Mouse (Mus musculus) layer of hippocampus, adult 18-20 months (tissue): ENCODE data around the gene Zfp318. TPM values are rescaled to one million over a fixed set of nuclear protein-coding genes. Genes with fewer than 3 reads are reported as not detected.

Experiments
- DNase-seq, 2 experiments: peaks; one replicate each; pipeline ENCODE4 v3.0.0; 2022; ENCODE audit warnings: low spot score in 2 of 2
- total RNA-seq, 2 experiments: library from RNA; stranded (reverse); gene quantifications; 2 replicates each; pipeline ENCODE4 v1.2.3; 2021

The Zfp318 gene
- total RNA-seq, 2 experiments from 2014 or later = 46.3 to 53.0 TPM

DNA sequence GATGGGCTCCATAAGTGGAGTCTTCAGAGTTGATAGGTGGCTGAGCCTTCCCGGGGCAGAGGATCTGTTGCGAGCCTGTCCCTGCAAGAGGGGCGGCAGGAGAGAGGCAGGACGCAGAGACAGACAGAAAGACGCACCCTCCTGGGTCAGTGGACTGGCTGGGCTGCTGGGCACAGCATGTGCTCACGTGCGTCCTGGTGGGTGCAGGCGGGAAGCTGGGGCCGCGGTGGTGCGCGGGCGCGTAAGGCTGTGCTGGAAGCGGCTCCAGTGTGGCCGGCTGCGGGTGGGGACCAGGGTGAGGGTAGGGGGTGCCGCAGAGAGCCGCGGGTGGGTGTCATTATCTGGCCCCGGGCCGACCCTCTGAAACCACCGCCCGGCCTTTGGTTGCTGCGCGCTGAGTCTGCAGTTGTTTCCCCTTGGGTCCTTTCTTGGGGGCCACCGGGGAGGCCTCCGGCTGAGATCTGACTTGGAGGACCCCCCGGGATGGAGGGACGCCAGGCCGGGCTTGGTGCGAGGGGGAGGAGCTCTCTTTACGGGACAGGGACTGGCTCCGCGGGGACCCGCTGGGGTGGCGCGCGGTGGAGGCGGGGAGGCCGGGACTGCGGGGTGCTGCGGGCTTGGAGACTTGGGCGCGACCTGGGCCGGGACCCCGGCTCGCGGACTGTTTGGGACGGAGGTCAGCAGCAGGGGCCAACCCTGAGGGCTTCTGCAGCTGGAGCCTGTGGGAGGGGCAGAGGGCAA lies 61.5 kb downstream of the Zfp318 start:
- no peak for DNase-seq

DNA sequence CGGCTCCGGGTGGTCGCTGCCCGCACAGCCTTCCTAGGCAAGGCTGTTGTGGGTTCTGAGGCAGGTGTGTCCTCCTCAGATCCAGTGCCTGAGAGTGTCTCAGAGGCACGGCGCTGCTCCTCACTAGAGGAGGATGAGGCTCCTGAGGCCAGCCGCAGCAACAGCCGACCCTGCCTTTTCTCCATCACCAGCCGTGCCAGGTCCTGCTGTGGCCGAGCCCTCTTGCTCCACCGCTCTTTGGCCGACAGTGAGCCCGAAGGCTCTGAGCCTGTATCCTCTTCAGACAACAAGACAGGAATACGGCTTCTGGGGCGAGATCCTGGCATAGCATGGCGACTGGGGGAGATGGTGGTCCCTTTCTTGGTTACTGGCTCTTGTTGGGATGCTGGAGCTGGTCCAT lies 62.7 kb downstream of the Zfp318 start:
- no peak for DNase-seq

DNA sequence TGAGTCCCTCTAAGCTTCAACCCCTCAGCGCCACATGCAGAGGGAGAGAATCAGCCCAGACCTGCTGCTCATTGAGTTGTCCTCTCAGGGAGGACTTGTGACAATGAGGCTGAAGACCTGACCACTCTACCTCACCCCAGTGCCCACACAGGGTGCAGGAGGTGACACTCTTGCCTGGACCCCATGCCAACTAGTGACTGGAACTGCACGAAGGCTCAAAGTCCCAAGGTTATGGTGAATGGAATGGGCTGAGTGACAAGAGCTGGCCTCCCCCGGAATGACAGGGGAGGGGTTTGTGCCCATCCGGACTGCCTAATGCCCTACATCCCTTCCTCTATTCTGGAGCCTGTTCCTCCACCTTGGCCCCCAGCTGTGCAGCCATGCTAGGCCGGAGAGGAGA lies 69.2 kb downstream of the Zfp318 start:
- no peak for DNase-seq

DNA sequence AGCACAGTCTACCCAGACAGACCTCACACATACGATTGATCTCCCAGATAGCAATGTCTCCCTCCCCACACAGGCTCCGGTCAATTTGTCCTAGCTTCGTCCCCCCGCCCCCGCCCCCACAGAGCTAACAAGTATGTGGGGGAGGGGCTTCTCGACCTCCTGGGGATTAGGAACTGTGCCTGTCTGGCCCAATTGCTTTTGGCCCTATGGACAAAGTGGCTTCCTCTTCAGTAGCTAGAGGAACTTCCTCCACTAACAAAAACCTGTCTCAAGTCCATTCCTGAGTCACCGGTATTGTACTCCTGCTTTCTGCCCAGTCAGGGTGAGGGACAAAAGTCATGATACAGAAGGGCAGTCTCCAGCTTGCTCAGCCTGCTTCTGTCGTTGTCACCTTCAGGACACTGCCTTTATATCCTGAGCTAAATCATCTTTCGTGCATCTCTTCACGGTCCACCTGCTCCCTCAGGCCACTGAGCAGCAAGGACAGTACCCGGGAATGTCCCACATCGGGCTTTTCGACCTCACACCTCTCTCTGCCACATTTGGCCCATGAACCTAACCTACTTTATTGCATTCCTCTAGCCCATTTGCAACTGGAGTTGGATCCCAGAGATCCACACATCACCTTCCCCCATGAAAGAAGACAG lies 69.9 kb downstream of the Zfp318 start:
- DNase-seq = no peak

DNA sequence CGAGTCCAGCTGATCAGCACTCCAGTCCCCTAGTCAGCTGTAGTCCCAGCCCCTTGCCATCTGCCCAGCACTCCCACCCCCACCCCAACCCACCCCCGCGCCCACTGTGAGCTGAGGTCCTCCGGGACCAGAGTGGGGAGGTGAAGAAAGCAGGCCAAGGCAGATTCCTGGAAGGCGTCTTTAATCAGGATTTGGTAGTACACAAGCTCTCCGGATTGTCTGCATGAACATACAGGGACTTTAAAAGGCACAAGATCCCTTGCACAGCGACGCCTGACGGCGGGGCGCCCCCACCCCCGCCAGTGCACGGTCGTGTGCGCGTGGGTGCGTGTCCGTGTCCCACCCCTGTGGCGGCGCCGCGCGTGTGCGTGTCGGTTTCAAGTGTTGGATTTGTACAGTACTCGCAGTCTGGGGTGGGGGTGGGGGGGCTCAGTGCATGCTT lies 70.5 kb downstream of the Zfp318 start:
- DNase-seq = peak in 1 of 2 experiments; percentile 25

DNA sequence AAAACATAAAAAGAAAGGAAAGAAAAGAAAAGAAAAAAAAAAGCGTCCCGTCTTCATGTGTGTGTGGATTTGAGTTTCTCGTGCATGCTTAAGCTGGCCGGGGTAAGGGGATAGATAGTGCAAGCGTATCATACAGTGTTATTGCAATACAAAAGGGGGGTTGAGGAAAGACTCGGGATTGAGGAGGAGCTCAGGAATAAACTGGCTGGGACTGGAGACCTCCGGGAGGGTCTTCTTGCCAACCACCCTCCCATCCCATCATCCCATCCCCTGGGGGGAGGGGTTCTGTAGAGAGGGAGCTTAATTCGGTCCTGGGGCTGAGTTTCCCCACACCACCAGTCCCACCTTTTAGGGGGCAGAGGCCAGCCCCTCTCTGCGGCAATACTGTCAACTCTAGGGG lies 71.0 kb downstream of the Zfp318 start:
- no peak for DNase-seq

DNA sequence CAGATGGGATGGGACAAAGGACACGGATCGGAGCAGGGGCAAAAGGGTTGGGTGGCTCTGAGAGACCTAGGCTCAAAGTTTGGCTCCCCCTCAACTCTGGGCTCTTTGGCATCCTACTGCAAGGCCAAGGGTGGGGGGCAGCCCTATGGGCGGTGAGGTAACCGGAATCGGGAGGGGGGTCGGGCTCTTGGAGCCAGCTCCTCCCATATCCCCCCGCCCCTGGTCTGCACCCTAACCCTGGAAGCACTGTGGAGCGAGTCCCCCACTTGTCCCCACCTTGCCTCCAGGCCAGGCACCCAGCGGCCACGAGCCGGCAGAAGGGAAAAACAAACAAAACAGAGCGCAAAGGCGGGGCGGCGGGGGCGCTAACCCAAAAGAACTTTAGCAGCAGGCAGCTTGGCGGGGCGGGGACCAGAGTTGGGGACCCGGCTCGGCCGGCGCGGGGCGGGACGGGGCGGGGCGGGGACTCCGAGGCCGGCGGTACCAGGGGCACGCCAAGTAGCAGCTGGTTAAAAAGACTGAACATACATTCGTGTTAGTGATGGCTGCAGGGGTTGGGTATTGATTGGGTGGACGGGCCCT lies 71.7 kb downstream of the Zfp318 start:
- DNase-seq = no peak

- DNase-seq = peak in 1 of 2 experiments; percentile 46
Measured at GRCm38 (mm10) chr17:46457791-46458190, 74.3 kb downstream of the Zfp318 start.

DNA sequence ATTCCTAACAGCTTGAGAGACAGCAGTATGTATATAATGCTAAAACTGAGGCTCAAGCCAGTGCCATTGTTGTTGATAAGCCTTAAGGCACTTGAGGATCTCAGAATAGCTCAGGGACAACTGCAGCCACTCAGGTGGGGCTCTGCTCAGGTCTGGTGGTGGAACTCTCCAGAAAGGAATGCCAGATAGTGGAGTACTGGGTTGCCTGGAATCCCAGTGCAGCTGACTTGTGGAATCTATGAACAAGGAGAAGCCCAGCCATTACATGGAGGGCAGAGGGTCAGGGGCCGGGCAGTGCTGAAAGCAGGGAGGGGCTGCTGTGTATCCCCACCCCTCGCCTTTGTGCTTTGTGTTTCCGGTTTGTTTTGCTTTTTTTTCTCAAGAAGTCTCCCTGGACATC lies 74.9 kb downstream of the Zfp318 start:
- no peak for DNase-seq

DNA sequence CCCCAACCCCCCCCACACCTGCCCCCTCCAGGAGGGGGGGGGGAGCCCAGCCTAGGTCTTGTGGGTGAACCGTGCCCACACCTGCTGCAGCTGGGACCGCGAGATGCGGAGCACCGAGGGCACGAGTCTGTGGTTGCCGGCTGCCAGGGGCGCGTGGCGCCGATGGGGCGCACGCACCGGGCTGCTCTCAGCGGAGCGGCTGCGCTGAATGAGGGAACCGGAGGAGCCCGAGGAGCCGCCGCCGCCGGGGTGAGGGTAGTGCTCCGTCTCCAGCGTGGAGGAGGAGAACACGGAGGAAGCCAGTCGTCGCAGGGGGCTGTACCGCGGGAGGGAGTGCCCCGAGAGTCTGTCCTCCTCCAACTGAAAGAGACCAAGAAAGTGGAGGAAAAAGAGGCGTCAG lies 77.1 kb downstream of the Zfp318 start:
- DNase-seq = no peak

- no peak for DNase-seq
Measured at GRCm38 (mm10) chr17:46461347-46461746, 77.8 kb downstream of the Zfp318 start.

DNA sequence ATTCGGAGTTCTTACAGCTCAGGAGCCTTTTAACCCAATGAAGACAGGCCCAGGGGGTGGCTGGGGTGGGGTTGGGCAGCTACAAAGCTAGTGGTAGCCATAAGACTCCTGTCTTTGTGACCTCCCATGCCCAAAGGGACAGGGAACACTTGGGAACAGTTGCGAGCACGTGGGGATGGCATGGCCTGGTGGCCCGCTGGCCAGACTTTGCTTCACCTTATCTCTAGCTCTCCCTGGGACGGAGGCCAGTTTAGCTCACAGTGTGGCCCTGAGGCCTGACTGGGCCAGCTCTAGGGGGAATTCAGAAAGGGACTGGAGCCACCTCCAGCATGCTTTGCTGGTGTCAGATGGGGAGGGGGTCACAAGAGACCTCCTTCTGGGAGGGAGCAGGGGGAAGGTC lies 78.7 kb downstream of the Zfp318 start:
- DNase-seq = no peak

DNA sequence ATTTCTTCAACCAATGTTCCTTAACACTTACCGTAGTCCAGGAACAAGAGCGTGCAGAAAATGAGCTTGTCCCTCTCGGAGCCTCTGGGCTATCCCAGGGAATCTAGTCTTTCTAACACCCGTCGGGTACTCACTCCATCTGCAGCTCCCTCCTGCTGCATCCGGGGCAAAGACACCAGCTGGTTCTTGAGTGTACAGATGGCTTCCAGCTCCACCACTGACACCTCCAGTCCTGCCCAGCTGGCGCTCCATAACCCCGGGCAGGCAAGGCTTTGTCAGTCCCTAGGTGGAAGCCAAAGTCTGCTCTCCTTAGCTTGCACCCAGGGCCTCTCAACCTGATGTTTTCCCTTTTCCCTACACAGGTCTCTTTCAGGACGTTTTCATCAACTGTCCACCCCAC lies 84.3 kb downstream of the Zfp318 start:
- peak in 1 of 2 experiments; percentile 47 for DNase-seq

Other genes starting within 250 kb of the Zfp318 start
- 10 to 100 TPM; 26.2 to 28.5 TPM for gene Rsph9, start 239.5 kb upstream of the Zfp318 start, total RNA-seq
- gene Mad2l1bp, start 230.2 kb upstream of the Zfp318 start, total RNA-seq = 10 to 100 TPM; 10.5 to 11.2 TPM
- gene Gtpbp2, start 222.7 kb upstream of the Zfp318 start, total RNA-seq = 100 to 1,000 TPM; 104 to 110 TPM
- 1 to 10 TPM; 4.7 to 5.9 TPM for gene Polh, start 181.1 kb upstream of the Zfp318 start, total RNA-seq
- gene Xpo5, start 180.9 kb upstream of the Zfp318 start, total RNA-seq = 10 to 100 TPM; 46.6 to 47.2 TPM
- gene Polr1c, start 135.7 kb upstream of the Zfp318 start, total RNA-seq = 10 to 100 TPM; 36.0 to 38.5 TPM
- 10 to 100 TPM; 85.0 to 99.1 TPM for gene Yipf3, start 135.7 kb upstream of the Zfp318 start, total RNA-seq
- 10 to 100 TPM; 62.4 to 68.0 TPM for gene Lrrc73, start 130.2 kb upstream of the Zfp318 start, total RNA-seq
- 10 to 100 TPM; 44.1 to 47.2 TPM for gene Tjap1, start 100.7 kb upstream of the Zfp318 start, total RNA-seq
- gene Dlk2, start 86.3 kb upstream of the Zfp318 start, total RNA-seq = 10 to 100 TPM; 47.4 to 49.0 TPM
- gene Abcc10, start 55.4 kb upstream of the Zfp318 start, total RNA-seq = 1 to 10 TPM; 7.7 to 8.6 TPM
- gene Crip3, start 45.2 kb downstream of the Zfp318 start, total RNA-seq = 1 to 10 TPM; 4.7 to 4.8 TPM
- under 1 TPM in 1 of 2 experiments, not detected in 1; 0.43 TPM for gene Slc22a7, start 54.7 kb downstream of the Zfp318 start, total RNA-seq
- gene Ttbk1, start 103.9 kb downstream of the Zfp318 start, total RNA-seq = 100 to 1,000 TPM; 117 to 120 TPM
- 1 to 10 TPM; 5.1 to 5.9 TPM for gene Dnph1, start 113.0 kb downstream of the Zfp318 start, total RNA-seq
- 10 to 100 TPM; 61.8 to 66.4 TPM for gene Cul9, start 162.7 kb downstream of the Zfp318 start, total RNA-seq
- 10 to 100 TPM; 80.8 to 89.0 TPM for gene Srf, start 172.4 kb downstream of the Zfp318 start, total RNA-seq
- gene Ptk7, start 245.8 kb downstream of the Zfp318 start, total RNA-seq = 1 to 10 TPM; 8.0 to 9.0 TPM